Mouse (Mus musculus) cerebellum, postnatal 14 days (tissue): ENCODE data around the gene Wdtc1.
A peak's percentile ranks its signal among the peaks of the same experiment; 100 is the strongest.

Source experiments
- DNase-seq, 2 experiments: peaks; one replicate each; pipeline ENCODE4 v3.0.0; 2021; ENCODE audit warnings: mixed read lengths in 2 of 2

Gene Wdtc1

DNA sequence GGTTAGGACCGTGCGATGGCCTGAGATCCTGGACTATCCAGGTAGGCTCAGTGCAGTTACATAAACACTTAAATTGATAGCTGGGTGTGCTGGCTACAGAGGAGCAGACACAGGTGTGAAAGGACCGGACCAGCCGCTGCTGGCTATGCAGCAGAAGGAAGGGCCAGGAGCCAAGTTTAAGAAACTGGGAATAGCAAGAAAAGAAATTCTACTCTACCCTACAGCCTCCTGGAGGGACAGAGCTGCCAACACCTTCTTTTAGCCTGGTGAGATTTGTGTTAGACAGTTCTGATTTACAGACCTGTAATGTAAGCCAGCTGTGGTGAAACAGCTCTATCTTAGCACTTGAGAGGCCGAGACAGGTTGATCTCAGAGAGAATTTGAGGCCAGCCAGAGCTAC is 37.3 kb downstream of the Wdtc1 start:
- no peak for DNase-seq

DNA sequence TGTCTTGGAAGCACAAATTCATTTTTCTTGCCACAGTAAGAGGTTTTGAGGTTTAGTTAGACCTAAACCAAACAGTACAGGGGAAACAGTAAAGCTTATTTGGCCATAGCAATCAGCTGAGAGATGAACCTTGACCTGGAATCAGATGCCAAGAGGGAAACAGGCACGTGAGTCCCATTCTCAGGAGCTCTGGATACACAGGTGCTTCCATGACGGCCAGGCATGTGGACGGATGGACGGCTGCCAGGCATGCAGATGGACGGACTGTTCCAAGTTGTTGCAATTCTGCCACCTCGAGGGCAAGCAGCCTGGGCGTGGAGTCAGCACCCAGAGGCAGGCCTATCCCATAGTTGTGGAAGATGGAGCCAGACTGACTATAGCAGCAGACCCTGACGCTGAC is 38.4 kb downstream of the Wdtc1 start:
- peak; percentile 87 to 91 for DNase-seq

DNA sequence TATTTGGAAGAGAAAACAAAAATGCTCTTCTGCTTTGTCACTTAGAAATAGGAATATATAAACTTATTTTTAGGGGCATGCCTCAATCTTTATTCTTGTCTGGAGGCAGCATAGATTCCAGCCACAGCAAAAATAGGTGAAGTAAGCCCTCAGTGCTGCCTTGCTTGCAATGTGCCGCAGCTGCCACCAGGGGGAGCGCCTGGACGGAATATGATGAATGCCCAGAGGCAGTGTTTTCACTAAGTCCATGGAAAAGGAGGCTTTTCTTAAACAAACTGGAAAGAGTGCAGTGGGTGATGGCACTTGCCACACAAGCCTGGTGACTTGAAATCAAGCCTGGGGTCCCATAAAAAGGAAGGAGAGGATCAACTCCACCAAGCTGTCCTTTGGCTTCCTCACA is 43.3 kb downstream of the Wdtc1 start:
- peak; percentile 95 to 96 for DNase-seq

DNA sequence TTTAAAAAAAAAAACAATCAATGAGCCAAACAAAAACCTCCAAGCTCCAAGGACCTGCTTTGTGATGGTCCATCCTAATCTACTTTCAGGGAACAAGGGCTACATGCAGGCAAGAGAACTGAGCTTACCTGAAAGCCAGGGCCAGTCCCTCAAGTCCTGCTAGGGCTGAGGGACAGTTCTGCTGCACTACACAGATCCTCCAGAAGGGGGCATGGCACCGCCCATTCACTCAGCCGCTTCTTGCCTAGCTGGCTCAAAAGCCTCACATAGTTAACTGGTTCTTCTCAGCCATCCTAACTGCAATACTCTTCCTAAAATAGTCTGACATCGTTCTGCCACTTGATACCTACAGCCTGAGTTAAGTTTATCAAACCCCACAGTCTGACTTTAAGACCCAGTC is 46.0 kb downstream of the Wdtc1 start:
- peak; percentile 80 to 85 for DNase-seq

DNA sequence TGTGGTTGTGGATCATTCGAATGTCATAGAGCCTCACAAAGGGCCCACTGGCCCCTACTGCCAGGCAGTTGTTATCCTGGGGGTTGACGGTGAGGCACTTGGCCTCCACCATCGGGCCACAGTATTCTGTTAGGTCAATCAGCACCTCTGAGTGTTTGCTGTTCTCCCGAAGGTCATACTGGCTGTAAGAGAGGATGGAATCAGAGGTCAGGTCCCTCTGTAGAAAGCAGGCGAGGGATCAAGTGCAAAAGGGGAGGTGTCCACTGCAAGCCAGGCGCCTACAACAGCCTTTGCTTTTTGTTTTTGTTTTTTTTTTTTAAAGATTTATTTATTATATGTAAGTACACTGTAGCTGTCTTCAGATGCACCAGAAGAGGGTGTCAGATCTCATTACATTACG is 47.5 kb downstream of the Wdtc1 start:
- DNase-seq = no peak

DNA sequence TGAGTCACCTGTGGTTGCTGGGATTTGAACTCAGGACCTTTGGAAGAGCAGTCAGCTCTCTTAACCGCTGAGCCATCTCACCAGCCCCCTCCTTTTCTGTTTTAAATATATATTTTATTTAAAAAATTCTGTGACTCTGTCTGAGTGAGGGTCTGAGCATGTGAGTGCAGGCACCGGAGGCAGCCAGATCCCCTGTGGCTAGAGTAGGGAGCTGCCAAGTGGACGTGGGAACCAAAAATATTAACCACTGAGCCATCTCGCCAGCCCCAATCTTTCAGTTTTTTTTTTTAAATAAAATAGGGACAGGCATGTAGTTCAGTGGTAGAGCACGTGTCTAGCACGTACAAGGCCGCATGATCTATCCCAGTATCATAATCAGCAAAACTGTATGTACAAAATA is 48.5 kb downstream of the Wdtc1 start:
- DNase-seq = peak; percentile 31 to 45

DNA sequence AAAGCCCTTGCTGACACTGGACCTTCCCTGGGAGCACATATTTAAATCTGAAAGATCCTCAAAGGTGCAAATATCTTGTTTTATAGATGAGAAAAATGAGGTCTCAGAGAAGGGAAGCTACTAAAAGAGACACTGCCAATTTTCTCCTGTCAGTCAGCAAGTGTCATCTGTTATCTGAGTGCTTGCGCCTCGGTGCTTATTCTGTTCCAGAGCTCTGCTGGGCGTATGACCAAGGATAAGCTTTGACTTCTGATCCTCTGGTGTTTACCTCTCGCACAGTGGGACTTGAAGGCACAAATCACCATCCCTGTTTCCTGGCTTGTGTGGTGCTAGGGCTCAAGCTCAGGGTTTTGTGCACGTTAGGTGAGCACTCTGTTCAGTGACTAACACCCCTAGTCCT is 50.6 kb downstream of the Wdtc1 start:
- DNase-seq = peak in 1 of 2 experiments; percentile 57

DNA sequence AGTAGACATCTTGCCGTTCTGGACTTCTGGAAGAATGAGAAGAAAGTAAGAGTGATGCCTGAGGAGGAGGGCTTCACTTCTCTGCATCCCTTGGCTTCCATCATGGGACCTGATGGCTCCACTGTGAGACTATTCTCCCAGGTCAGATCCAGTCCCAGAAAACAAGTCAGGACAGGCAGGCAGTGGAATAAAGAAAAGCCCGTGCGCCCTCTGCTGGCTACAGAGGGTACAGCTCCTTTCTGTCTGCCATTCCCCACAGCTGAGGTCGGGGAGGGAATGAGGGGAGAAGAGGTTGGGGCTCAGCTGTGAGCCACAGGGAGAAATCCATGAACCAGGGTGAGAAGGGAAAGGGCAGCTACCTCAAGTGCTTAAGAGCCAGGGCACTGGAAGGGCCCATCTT is 51.5 kb downstream of the Wdtc1 start:
- peak; percentile 94 to 95 for DNase-seq

DNA sequence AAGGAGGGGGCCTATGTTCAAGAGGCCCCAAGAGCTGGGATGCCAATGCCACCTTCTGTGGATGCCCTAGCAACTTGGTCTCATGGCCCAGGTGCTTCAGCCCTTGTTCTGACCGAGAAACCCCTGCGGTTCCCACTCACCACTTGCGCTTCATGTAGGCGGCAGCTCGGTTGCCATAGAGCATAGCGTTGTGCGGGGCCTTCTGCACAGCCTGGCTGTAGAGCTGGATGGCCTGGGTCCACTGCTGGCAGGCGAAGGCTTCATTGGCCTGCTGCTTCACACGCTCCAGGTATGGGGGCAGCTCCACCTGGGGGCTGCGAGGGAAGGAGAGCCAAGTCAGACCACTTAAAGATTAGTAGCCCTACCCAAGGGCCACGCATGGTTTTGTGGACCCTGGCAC is 52.9 kb downstream of the Wdtc1 start:
- DNase-seq = peak; percentile 59 to 68

DNA sequence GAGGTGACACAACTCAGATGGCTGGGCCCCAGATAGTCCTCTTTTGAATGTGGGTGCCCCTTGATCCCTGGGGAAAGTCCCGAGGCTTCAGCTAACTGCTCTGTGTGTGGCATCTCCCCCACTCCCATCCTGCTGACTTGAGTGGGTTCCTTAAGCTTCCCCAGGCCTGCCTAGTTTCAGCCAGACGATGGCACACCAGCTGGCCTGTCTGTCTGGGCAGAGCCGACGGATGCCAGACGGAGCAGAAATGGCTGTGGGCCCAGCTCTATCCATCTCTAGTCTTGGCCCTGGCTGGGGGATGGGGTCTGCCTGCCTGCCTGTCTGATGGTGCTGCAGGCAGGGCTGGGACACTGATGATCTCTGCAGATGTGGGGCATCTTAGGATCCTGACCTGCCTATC is 53.6 kb downstream of the Wdtc1 start:
- DNase-seq = peak; percentile 93 to 94

DNA sequence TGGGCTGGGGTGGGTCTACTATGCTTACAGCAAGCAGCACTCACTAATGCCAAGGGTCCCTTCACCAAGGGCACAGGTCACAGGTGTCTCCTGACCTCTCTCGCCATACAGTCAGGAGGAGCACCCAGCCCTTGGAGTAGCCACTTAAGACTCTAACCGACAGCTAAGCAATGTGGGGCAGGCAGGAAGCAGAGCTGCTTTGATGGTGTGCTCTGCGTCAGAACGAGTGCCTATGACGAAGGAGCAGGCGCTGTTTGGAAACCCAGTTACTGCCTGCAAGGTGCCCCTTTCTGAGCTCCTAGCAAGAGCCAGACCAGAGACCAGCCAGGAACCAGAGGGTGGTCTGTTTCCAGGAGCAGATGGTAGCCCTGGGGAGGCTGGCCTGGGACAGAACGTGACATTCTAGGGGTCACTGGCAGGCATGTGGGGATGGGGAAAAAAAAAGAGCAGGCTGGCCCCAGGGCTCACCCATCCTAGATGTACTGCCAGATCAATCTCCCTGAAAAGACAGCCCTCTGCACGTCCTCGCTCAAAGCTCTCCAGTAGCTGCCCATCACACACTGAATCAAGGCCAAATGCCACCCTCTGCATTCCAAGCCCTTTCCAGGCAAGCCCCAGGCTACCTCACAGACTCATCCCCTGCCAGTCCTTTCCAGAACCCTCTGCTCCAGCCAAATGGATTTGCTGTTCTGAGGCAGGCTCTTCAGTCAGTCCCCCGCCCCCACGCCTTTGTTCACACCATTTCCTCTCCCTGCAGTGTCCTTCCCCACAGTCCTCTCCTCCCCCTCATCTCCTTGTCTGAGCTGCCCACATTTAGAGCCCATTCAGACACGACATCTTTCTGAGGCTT is 54.5 kb downstream of the Wdtc1 start:
- peak; percentile 91 to 95 for DNase-seq

DNA sequence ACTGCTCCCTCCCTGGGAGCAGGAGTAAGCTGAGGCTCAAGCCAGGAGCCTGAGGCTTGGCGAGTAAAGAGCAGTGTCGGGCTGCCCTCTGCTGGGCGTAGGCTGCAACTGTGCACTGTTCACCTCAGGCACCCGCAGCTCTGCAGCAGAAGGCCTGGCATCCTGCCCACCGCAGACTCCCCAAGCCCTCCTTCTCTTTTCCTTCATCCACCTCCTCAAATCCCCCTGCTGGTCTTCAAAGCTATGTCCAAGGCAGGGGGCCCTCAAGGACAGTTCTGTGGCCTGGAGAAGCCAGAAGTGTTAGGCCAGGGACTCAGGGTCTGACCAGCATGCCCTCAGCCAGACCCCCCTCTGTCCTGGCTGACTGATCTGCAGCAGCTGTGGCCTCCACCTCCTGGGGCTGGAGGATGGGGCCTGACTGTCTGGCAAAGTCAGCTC is 55.5 kb downstream of the Wdtc1 start:
- peak; percentile 97 for DNase-seq

DNA sequence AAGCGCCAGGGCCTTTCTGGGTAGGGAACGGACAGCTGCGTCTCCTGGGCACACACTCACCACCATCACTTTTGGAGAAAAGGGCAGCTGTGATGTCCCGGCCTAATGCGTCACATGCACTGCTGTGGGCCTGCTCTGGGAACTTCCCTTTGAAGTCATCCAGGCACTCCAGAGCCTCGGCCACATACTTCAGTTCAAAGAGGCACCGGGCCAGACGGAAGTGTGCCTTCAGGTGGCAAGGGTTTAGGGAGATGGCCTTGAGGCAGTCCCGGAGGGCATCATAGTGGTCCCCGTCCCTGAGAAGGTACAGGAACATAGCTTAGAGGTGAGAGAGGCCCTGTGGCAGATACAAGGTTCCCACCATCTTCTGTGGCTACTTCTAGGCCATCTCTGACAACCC is 55.9 kb downstream of the Wdtc1 start:
- no peak for DNase-seq

DNA sequence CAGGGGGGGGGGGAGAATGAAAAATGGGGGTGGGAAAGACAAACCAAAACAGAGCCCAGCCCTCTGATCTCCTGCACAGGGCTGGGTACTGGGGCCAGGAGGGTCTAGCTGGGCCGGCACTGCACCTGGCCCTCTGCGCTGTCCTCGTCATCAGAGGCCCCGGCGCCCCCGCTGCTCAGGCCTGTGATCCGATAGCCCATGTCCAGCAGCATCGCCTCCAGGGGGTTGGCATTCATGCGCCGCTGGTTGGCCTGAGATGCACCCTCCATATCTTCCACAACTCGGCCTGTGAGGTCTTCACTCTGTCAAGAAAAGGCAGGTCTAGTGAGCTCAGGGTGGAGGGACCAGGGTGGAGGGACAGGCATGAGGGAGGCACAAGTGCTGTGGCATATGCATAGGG is 59.2 kb downstream of the Wdtc1 start:
- DNase-seq = peak in 1 of 2 experiments; percentile 38

DNA sequence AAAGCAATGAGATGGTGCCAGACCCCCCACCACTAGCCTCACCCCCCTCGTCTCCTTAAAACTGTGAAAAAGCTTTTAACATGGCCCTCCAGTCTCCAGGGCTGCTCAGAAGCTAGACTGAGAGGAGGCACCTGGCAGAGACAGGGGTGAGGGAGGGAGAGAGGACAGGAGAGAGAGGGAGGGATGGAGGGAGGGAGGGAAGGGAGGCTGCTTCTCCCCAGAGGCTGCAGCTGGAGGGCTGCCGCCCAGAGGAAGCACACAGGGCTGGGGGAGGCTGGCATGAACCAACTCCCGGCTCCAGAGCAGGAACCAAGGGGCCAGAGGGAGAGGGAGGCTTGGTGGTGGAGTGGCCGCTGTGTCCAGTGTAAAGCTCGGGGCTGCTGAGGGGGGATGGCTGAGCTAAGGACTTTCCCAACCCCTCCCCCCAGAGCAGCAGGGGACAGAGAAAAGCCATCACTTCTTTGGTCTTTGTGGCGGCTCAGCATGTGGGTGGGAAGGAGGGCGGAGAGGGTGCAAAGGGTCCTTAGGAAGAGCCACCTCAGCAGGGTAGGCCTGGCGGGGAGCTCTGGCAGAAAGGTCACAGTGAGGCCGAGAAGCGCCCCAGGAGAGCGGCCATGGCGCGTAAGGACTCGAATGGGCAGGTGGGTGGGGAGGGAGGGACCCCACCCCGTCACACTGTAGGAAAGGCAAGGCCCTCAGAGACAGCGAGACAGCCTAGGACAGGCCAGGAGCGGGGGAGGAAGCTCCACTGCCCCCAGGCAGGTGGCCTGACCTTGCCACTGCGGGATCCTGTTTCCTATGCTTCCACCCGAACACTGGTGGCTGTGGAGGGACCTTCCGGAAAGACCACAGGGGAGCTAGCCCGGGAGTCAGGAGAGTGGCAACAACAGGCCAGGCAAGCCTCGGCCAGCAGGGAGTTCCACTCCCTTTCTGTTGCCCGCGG is 60.1 kb downstream of the Wdtc1 start:
- peak in 1 of 2 experiments; percentile 35 for DNase-seq

DNA sequence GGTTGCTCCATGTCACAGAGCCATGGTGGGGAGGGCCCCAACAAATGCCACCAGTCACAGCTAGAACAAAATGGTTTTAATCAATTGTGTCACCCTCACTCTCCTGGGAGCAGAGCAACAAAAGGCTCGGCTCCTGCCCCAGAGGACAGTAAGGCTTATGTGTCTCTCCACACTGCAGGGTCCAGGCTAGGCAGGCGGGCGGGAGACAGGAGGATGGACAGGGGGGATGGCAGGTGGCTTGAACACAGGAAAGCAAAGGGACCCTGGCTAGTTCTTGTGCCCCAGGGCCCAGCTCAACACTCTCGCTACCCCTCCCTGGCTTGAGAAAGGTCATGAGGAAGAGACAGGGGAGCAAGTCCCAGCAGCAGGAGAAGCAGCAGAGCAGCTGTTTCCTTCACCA is 60.9 kb downstream of the Wdtc1 start:
- DNase-seq = no peak

DNA sequence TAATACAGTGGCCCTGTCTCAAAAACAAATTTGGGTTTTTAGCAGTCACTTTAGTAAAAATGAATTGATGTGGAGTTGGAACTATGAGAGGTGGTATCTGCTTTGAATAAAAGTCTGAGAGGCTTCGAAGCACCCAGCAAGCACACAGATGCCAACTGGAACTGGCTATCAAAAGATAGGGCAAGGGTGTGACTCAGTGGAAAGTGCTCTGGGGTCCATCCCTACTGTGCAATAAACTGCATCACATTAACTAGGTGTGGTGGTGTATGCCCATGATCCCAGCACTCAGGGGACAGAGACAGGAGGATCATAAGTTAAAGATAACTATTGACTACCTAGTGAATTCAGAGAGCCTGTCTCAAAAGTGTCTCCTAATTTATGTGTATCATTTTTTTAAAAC is 62.0 kb downstream of the Wdtc1 start:
- no peak for DNase-seq

DNA sequence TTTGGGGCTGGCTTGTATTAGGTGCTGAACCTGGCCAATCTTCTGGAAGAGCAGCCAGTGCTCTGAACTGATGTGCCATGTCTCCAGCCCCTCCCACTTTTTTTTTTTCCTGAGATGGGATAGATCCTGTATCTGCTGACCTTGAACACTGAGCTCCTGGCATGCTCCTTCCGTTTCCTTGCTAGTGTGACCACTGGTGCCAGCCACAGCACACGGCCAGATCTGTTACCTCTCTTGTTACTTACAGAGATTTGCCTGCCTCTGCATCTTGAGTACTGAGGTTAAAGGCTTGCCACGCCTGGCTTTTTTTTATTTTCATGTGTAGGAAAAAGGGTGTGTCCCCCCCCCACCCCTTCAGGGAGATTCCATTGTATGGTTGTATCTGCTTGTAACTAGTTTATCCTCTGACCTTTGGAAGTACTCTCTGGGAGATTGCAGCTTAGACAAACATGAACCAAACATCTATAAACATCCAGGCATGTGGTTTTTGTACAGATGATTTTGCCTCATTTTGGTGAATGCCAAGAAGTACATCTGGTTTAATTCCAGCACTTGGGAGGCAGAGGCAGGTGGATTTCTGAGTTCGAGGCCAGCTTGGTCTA is 66.7 kb downstream of the Wdtc1 start:
- DNase-seq = no peak

DNA sequence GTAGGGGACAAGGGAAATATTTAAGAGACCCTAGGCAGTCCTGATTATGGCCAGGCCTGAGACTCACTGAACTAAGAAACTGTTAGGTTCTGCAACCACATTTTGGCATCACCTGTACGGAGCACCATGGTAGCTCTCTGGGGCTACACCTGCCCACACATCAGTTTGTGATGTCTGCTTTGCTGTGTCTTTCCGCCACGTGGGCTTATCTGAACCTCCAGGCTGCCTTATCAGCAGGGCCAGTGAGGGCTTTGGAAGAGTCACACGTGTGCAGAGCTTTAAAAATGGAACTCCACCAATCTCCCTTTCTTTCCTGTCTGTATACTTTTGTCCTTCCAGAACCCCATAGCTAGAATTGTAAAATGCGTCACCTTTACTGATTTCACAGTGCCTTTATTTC is 67.3 kb downstream of the Wdtc1 start:
- no peak for DNase-seq

DNA sequence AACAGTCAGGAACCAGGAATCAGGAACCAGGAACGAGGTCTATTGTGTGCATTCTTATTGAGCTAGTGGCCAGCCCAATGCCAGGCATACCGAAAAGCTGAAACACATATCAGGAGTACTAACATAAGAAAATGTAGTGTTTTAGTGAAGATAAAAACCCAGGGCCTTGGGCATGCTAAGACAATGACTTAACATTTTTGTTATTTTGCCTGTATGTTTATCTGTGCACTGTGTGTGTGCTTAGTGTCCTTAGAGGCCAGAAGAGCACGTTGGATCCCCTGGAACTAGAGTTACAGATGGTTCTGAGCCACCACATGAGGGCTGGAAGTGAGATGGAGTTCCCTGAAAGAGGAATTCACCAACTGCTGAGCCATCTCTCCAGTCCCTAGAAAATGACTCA is 68.0 kb downstream of the Wdtc1 start:
- DNase-seq = no peak

DNA sequence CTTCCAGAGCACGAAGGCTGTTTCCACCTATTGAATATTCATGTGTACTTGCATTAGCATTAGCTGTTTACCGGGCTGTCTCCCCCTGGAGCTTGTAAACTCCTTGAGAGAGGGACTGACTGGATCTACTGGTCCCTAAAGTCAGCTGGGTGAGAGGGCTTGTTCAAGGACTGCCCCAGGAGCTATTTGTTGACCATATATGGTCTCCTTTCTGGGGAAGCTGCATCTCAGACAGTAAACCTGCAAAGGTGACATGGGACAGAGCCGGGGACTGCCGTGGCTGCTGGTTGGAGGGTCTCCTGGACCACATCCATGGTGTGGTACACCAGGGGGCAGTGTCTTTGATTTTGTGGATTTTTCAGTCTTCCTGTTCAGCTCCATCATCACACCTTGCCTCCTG is 70.6 kb downstream of the Wdtc1 start:
- DNase-seq = no peak

DNA sequence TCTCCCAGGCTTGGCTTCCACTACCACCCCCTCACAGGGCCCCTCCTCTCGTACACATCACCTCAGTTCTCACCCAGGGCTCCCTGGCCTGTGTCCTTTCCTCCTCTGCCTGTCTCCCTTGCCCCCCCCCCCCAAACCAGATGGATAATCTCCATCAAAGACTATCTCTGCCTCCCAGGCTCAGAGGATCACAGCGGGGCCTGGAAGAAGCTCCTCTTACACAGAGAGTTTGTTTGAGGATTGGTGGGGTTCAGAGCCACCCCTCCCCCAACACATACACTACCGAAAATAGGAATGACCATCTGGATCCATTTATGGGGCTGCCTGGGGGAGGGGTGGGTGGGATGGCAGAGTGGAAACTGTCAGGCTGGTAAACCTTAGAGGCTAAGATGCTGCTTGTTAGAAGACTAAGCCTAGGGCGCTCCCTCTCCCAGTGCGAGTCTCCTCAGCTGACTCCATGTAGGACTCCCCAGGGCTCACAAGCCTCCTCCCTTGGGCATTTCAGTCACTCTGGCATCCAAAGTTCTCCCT is 71.3 kb downstream of the Wdtc1 start:
- peak; percentile 84 to 86 for DNase-seq

DNA sequence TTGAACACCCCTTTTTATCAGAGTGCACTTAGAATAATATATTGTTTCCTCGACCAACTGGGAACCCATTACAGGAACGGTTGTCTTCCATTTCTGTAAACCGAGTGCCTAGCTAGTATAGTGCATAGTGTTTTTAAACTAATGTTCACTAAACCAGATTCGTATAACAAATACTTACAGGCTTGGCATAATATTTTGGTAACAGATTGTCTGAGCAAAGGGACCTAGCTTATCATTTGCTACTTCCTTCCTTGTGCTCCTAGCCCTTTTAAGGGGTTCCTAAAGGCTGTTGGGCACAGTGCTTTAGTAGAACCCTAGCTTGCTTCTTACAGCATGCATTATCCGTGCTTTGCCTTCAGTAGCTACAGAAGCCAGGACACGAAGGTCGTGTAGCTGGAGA is 71.8 kb downstream of the Wdtc1 start:
- peak in 1 of 2 experiments; percentile 24 for DNase-seq
